Comparison of ENCODE assay signal across 31 mouse cellular contexts in genomic region chr3:130356575-130357173, GRCm38 (mm10).
A peak's percentile ranks its signal among the peaks of the same experiment; 100 is the strongest.
DNase-seq lines count a peak whose midpoint lies in the region; ATAC-seq lines count a peak whose summit lies in the region.
"Had no signal": no experiment of that assay in that cellular context is flagged by ENCODE, and none has a peak within 500 bp of the region (broad histone marks: within the 10 kb centered on the region; RNA-seq: fewer than 3 reads in every experiment).

No protein-coding gene starts in this region.

- no peaks in the 10 kb centered on the region for H3K9me3 ChIP-seq in forebrain, embryonic 13.5 days (replicated peaks)
- no peaks in the 10 kb centered on the region for H3K9me3 ChIP-seq in forebrain, embryonic 15.5 days
- H3K9me3 ChIP-seq in hindbrain, embryonic 14.5 days (ENCODE audit: control insufficient read depth, low read length) = no peaks in the 10 kb centered on the region
- H3K9me3 ChIP-seq in hindbrain, embryonic 12.5 days (replicated peaks) = no peaks in the 10 kb centered on the region
- H3K9me3 ChIP-seq in midbrain, embryonic 13.5 days = no peaks in the 10 kb centered on the region
- H3K9me3 ChIP-seq in midbrain, embryonic 10.5 days (replicated peaks) = no peaks in the 10 kb centered on the region
- H3K9me3 ChIP-seq: embryonic facial prominence, embryonic 13.5 days; heart, embryonic 13.5 days; hindbrain, embryonic 13.5 days; limb, embryonic 12.5 days; midbrain, embryonic 15.5 days; neural tube, embryonic 13.5 days had no signal

- H3K27ac ChIP-seq in forebrain, embryonic 13.5 days = no peak overlapping the region
- H3K27ac ChIP-seq in forebrain, embryonic 15.5 days (replicated peaks) = no peak overlapping the region
- 0 out of 2 replicates have a peak overlapping the region, but pooled peaks have one; percentile 9 for H3K27ac ChIP-seq in hindbrain, embryonic 14.5 days
- H3K27ac ChIP-seq in hindbrain, embryonic 12.5 days = no peak overlapping the region
- no peak overlapping the region for H3K27ac ChIP-seq in midbrain, embryonic 13.5 days
- H3K27ac ChIP-seq in midbrain, embryonic 10.5 days (replicated peaks) = no peak overlapping the region
- H3K27ac ChIP-seq: embryonic facial prominence, embryonic 13.5 days; heart, embryonic 13.5 days; hindbrain, embryonic 13.5 days; kidney, postnatal 0 days; limb, embryonic 12.5 days; midbrain, embryonic 15.5 days; neural tube, embryonic 13.5 days had no signal

- peaks cover 5% of the 10 kb centered on the region; the same call in 1 of the 2 replicates for H3K4me1 ChIP-seq in forebrain, embryonic 13.5 days
- H3K4me1 ChIP-seq in forebrain, embryonic 15.5 days = no peaks in the 10 kb centered on the region
- no peaks in the 10 kb centered on the region for H3K4me1 ChIP-seq in hindbrain, embryonic 14.5 days (replicated peaks; ENCODE audit: control insufficient read depth, insufficient read depth, low read length)
- H3K4me1 ChIP-seq in hindbrain, embryonic 12.5 days = peaks cover 12% of the 10 kb centered on the region
- H3K4me1 ChIP-seq in midbrain, embryonic 13.5 days (replicated peaks) = no peaks in the 10 kb centered on the region; the same call in 1 of the 2 replicates
- H3K4me1 ChIP-seq in midbrain, embryonic 10.5 days = peaks cover 7% of the 10 kb centered on the region
- H3K4me1 ChIP-seq: megakaryocyte, embryonic 14.5 days; midbrain, embryonic 15.5 days had no signal

- 74% methylated on average over 15 of the region's 15 CpGs for WGBS in forebrain, embryonic 13.5 days
- WGBS in forebrain, embryonic 15.5 days = 66% methylated on average over 15 of the region's 15 CpGs
- WGBS in hindbrain, embryonic 14.5 days = 80% methylated on average over 15 of the region's 15 CpGs
- 74% methylated on average over 15 of the region's 15 CpGs for WGBS in hindbrain, embryonic 12.5 days
- WGBS in midbrain, embryonic 13.5 days = 83% methylated on average over 15 of the region's 15 CpGs
- 86% methylated on average over 15 of the region's 15 CpGs for WGBS in midbrain, embryonic 10.5 days

- no peaks in the 10 kb centered on the region for H3K36me3 ChIP-seq in forebrain, embryonic 13.5 days (ENCODE audit: poor library complexity, severe bottlenecking)
- H3K36me3 ChIP-seq in forebrain, embryonic 15.5 days = no peaks in the 10 kb centered on the region
- no peaks in the 10 kb centered on the region for H3K36me3 ChIP-seq in hindbrain, embryonic 14.5 days (replicated peaks; ENCODE audit: control insufficient read depth, insufficient read depth)
- no peaks in the 10 kb centered on the region for H3K36me3 ChIP-seq in hindbrain, embryonic 12.5 days
- no peaks in the 10 kb centered on the region for H3K36me3 ChIP-seq in midbrain, embryonic 13.5 days
- no peaks in the 10 kb centered on the region for H3K36me3 ChIP-seq in midbrain, embryonic 10.5 days
- H3K36me3 ChIP-seq: embryonic facial prominence, embryonic 13.5 days; heart, embryonic 13.5 days; hindbrain, embryonic 13.5 days; limb, embryonic 12.5 days; midbrain, embryonic 15.5 days; neural tube, embryonic 13.5 days had no signal

- no peaks in the 10 kb centered on the region for H3K27me3 ChIP-seq in forebrain, embryonic 13.5 days
- no peaks in the 10 kb centered on the region for H3K27me3 ChIP-seq in forebrain, embryonic 15.5 days
- H3K27me3 ChIP-seq in hindbrain, embryonic 14.5 days (ENCODE audit: control insufficient read depth, insufficient read depth, low read length) = no peaks in the 10 kb centered on the region
- no peaks in the 10 kb centered on the region for H3K27me3 ChIP-seq in hindbrain, embryonic 12.5 days
- no peaks in the 10 kb centered on the region for H3K27me3 ChIP-seq in midbrain, embryonic 13.5 days
- no peaks in the 10 kb centered on the region for H3K27me3 ChIP-seq in midbrain, embryonic 10.5 days (ENCODE audit: low read depth, poor library complexity, severe bottlenecking)
- H3K27me3 ChIP-seq: embryonic facial prominence, embryonic 13.5 days; heart, embryonic 13.5 days; hindbrain, embryonic 13.5 days; limb, embryonic 12.5 days; megakaryocyte, embryonic 14.5 days; midbrain, embryonic 15.5 days; neural tube, embryonic 13.5 days had no signal

- 0 out of 2 replicates have a peak, but pooled peaks have one; percentile 19 for ATAC-seq in forebrain, embryonic 13.5 days
- no peak for ATAC-seq in forebrain, embryonic 15.5 days (replicated peaks)
- ATAC-seq in hindbrain, embryonic 14.5 days (ENCODE audit: low FRiP score) = no peak
- ATAC-seq in hindbrain, embryonic 12.5 days (ENCODE audit: low FRiP score) = no peak
- ATAC-seq in midbrain, embryonic 13.5 days = 0 out of 2 replicates have a peak, but pooled peaks have one; percentile 14
- ATAC-seq: inflammation-experienced regulatory T-cells, adult 6 months; liver, postnatal 0 days; midbrain, embryonic 15.5 days had no signal

- H3K9ac ChIP-seq in forebrain, embryonic 13.5 days = no peak overlapping the region
- no peak overlapping the region for H3K9ac ChIP-seq in forebrain, embryonic 15.5 days (replicated peaks)
- no peak overlapping the region for H3K9ac ChIP-seq in hindbrain, embryonic 14.5 days
- H3K9ac ChIP-seq in hindbrain, embryonic 12.5 days = no peak overlapping the region
- no peak overlapping the region for H3K9ac ChIP-seq in midbrain, embryonic 13.5 days (replicated peaks)
- H3K9ac ChIP-seq: embryonic facial prominence, embryonic 13.5 days; heart, embryonic 13.5 days; hindbrain, embryonic 13.5 days; limb, embryonic 12.5 days; liver, postnatal 0 days; midbrain, embryonic 15.5 days; neural tube, embryonic 13.5 days had no signal

- DNase-seq in hindbrain, embryonic 14.5 days (ENCODE audit: low spot score) = no peak
- DNase-seq in midbrain, embryonic 10.5 days (ENCODE audit: low spot score) = no peak
- peak; percentile 39 to 45 for DNase-seq in layer of hippocampus, postnatal 36 days
- no peak for DNase-seq in adrenal gland, adult 18-20 months (ENCODE audit: low spot score in 2 of 2)
- DNase-seq: adrenal gland, postnatal 25 days; cerebellum, adult 2 months; cerebellum, postnatal 36 days; embryo, embryonic 11 days; gastrocnemius, postnatal 10 days; heart, adult 18-20 months; heart, postnatal 14 days; kidney, adult 18-20 months; liver, postnatal 0 days; thymus, adult 2 months; thymus, postnatal 4 days had no signal

- no peak overlapping the region for H3K4me2 ChIP-seq in forebrain, embryonic 13.5 days
- H3K4me2 ChIP-seq in forebrain, embryonic 15.5 days (replicated peaks) = no peak overlapping the region
- H3K4me2 ChIP-seq in hindbrain, embryonic 14.5 days (replicated peaks) = no peak overlapping the region
- H3K4me2 ChIP-seq in hindbrain, embryonic 12.5 days (replicated peaks) = no peak overlapping the region
- no peak overlapping the region for H3K4me2 ChIP-seq in midbrain, embryonic 13.5 days (replicated peaks)
- H3K4me2 ChIP-seq: embryonic facial prominence, embryonic 13.5 days; heart, embryonic 13.5 days; hindbrain, embryonic 13.5 days; limb, embryonic 12.5 days; liver, embryonic 11.5 days; midbrain, embryonic 15.5 days; neural tube, embryonic 13.5 days had no signal

- no peak overlapping the region for H3K4me3 ChIP-seq in forebrain, embryonic 13.5 days
- H3K4me3 ChIP-seq in forebrain, embryonic 15.5 days = no peak overlapping the region
- H3K4me3 ChIP-seq in hindbrain, embryonic 14.5 days (replicated peaks; ENCODE audit: low read length) = no peak overlapping the region
- H3K4me3 ChIP-seq in hindbrain, embryonic 12.5 days = no peak overlapping the region
- H3K4me3 ChIP-seq in midbrain, embryonic 13.5 days (replicated peaks) = no peak overlapping the region
- H3K4me3 ChIP-seq in midbrain, embryonic 10.5 days = no peak overlapping the region
- H3K4me3 ChIP-seq: embryonic facial prominence, embryonic 13.5 days; erythroblast, embryonic 14.5 days; heart, embryonic 13.5 days; hindbrain, embryonic 13.5 days; limb, embryonic 12.5 days; megakaryocyte, embryonic 14.5 days; midbrain, embryonic 15.5 days; myocyte; neural tube, embryonic 13.5 days had no signal

Comparison
In these comparisons a context has a peak if more than half of its experiments do, and no peak if none do; other contexts are left out.
1. ATAC-seq: peak in forebrain, embryonic 13.5 days (single experiment) and midbrain, embryonic 13.5 days (single experiment); none in forebrain, embryonic 15.5 days (single experiment), hindbrain, embryonic 14.5 days (single experiment) and hindbrain, embryonic 12.5 days (single experiment).
2. DNase-seq: peak in layer of hippocampus, postnatal 36 days (2 of 2); none in hindbrain, embryonic 14.5 days (single experiment), midbrain, embryonic 10.5 days (single experiment) and adrenal gland, adult 18-20 months (0 of 2).